Mouse (Mus musculus) kidney, postnatal 10 days (tissue): ENCODE data around the gene Bsdc1.
"Not testable (repeated sequence)": the region's sequence is repeated elsewhere in the genome, so short reads cannot be mapped to it uniquely, and the experiment has no call there.

Experiments used
- DNase-seq: peaks from one replicate; pipeline ENCODE4 v3.0.0; 2021; ENCODE audit warnings: mixed read lengths

Bsdc1 gene

DNA sequence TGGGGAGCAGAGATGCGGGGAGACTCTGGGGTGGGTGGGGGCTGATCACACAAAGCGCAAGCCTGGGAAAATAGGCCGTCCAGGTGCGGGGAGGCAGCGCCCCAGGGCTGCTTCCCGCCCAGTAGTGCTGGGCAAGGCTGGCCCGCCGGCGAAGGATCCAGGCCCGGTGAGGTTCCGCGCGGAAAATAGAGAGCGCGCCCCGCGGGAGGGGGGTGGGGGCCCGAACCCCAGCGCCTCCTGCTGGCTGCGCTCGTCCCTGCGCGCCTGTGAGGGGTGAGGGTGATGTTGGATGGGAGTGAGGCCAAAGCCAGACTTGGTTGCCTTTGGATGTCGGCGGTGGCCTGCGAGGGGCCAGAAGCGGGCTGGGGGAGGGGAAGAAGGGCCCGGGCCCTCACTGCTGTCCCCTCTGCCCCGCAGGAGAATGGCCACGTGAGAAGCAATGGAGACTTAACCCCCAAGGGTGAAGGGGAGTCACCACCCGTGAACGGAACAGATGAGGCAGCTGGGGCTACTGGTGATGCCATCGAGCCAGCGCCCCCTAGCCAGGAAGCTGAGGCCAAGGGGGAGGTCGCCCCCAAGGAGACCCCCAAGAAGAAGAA lies 53.0 kb downstream of the Bsdc1 start:
- DNase-seq: peak; percentile 86

GRCm38 (mm10) chr4:129516925-129517324 lies 55.5 kb downstream of the Bsdc1 start:
- DNase-seq: peak; percentile 70

GRCm38 (mm10) chr4:129518519-129518918 lies 57.1 kb downstream of the Bsdc1 start:
- DNase-seq: no peak

- DNase-seq: no peak
Observed at GRCm38 (mm10) chr4:129525338-129525737, 64.0 kb downstream of the Bsdc1 start.

DNA sequence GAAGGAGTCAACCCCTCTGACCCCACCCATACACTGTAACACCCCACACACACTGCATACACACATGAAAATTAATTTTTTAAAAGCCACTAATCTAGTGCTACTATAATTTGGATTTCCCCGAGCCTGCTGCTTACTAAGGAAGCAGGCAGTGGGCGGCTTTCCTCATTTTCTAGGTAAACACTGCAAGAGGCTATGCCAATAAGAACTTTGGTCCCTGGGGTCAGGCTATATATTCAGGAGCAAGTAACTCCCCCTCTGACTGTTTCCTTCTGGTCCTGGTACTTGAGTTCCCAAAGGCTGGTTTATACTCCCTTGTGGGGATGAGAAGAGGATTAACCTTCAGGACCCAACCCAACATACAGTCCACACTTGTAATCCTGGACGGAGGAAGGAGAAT lies 64.5 kb downstream of the Bsdc1 start:
- DNase-seq: no peak

- not testable (repeated sequence) for DNase-seq
Observed at GRCm38 (mm10) chr4:129528901-129529300, 67.5 kb downstream of the Bsdc1 start.
